In genomic region chr10:117103854-117104598, GRCm38 (mm10) we compare ENCODE assay signal across 16 mouse cellular contexts. TPM values are rescaled to one million over a fixed set of nuclear protein-coding genes. Genes with fewer than 3 reads are reported as not detected.
A peak's percentile ranks its signal among the peaks of the same experiment; 100 is the strongest.
DNase-seq lines count a peak whose midpoint lies in the region; ATAC-seq lines count a peak whose summit lies in the region.
"Had no signal": no experiment of that assay in that cellular context is flagged by ENCODE, and none has a peak within 500 bp of the region (broad histone marks: within the 10 kb centered on the region; RNA-seq: fewer than 3 reads in every experiment).

No protein-coding gene starts in this region.

- H3K27ac ChIP-seq in heart, embryonic 10.5 days = peak overlapping the region; percentile 77; the same call in 1 of the 2 replicates
- peak overlapping the region; percentile 94 for H3K27ac ChIP-seq in liver, embryonic 13.5 days

- H3K9ac ChIP-seq in liver, embryonic 13.5 days = peak overlapping the region; percentile 65
- H3K9ac ChIP-seq: midbrain, embryonic 15.5 days had no signal

- H3K27me3 ChIP-seq in heart, embryonic 10.5 days (ENCODE audit: insufficient read depth, poor library complexity, severe bottlenecking) = no peaks in the 10 kb centered on the region
- no peaks in the 10 kb centered on the region for H3K27me3 ChIP-seq in liver, embryonic 13.5 days
- H3K27me3 ChIP-seq: midbrain, embryonic 15.5 days had no signal

- no peak for DNase-seq in heart, embryonic 10.5 days (ENCODE audit: low spot score)
- no peak for DNase-seq in heart, adult 18-20 months
- DNase-seq in thymus, postnatal 0 days (ENCODE audit: low spot score) = peak; percentile 13
- no peak for DNase-seq in thymus, adult 18-20 months
- peak; percentile 55 for DNase-seq in liver, embryonic 13.5 days
- DNase-seq in cerebellum, adult 9-11 months = no peak
- DNase-seq in adrenal gland, adult 2 months = no peak
- DNase-seq: right cerebral cortex, adult 18-20 months had no signal

- no peaks in the 10 kb centered on the region for H3K36me3 ChIP-seq in heart, embryonic 10.5 days
- 0 out of 2 replicates have a peak, but pooled peaks cover 7% of the 10 kb centered on the region for H3K36me3 ChIP-seq in liver, embryonic 13.5 days
- H3K36me3 ChIP-seq: midbrain, embryonic 15.5 days had no signal

- H3K9me3 ChIP-seq in heart, embryonic 10.5 days = no peaks in the 10 kb centered on the region
- H3K9me3 ChIP-seq in liver, embryonic 13.5 days (replicated peaks) = no peaks in the 10 kb centered on the region
- H3K9me3 ChIP-seq: midbrain, embryonic 15.5 days had no signal

- H3K4me3 ChIP-seq in heart, embryonic 10.5 days = no peak overlapping the region
- no peak overlapping the region for H3K4me3 ChIP-seq in liver, embryonic 13.5 days (replicated peaks)
- H3K4me3 ChIP-seq: midbrain, embryonic 15.5 days had no signal

- peak; percentile 63 for ATAC-seq in liver, embryonic 13.5 days (ENCODE audit: low read depth)
- ATAC-seq in frontal cortex, adult (ENCODE audit: low TSS enrichment) = no peak
- ATAC-seq: midbrain, embryonic 15.5 days had no signal

- peaks cover 50% of the 10 kb centered on the region for H3K4me1 ChIP-seq in heart, embryonic 10.5 days
- H3K4me1 ChIP-seq in liver, embryonic 13.5 days (replicated peaks) = peaks cover 88% of the 10 kb centered on the region

- H3K4me2 ChIP-seq in liver, embryonic 13.5 days = peak overlapping the region; percentile 47
- H3K4me2 ChIP-seq: midbrain, embryonic 15.5 days had no signal

RNA-seq across cellular contexts. Expression of gene Cct2, which starts 40.4 kb away (rescaled TPM):
- polyA plus RNA-seq in heart, embryonic 10.5 days (2016; fragmentation: Nextera tagmentation; extraction: Ambion mirVana) = 220 and 292 TPM in 2 replicates
- 100 to 1,000 TPM; 130 to 135 TPM for total RNA-seq in heart, adult 18-20 months (2021)
- polyA plus RNA-seq in thymus, postnatal 0 days (2015; fragmentation: Nextera tagmentation; extraction: Ambion mirVana) = 263 and 270 TPM in 2 replicates
- 220 and 240 TPM in 2 replicates for polyA plus RNA-seq in liver, embryonic 13.5 days (2015; fragmentation: Nextera tagmentation; extraction: Ambion mirVana)
- 100 to 1,000 TPM; 217 to 230 TPM for total RNA-seq in adrenal gland, adult 2 months (2021)
- 17.6 and 21.5 TPM in 2 replicates for polyA plus RNA-seq in adrenal gland, adult 2 months (2012; rRNA removed)

RNA-seq across cellular contexts. Expression of gene Frs2, which starts 44.3 kb away (rescaled TPM):
- polyA plus RNA-seq in heart, embryonic 10.5 days (2016; fragmentation: Nextera tagmentation; extraction: Ambion mirVana) = 20.0 and 23.0 TPM in 2 replicates
- total RNA-seq in heart, adult 18-20 months (2021) = 10 to 100 TPM; 15.3 to 16.4 TPM
- polyA plus RNA-seq in thymus, postnatal 0 days (2015; fragmentation: Nextera tagmentation; extraction: Ambion mirVana) = 13.1 and 14.6 TPM in 2 replicates
- 8.1 and 11.7 TPM in 2 replicates for polyA plus RNA-seq in liver, embryonic 13.5 days (2015; fragmentation: Nextera tagmentation; extraction: Ambion mirVana)
- total RNA-seq in adrenal gland, adult 2 months (2021) = 10 to 100 TPM; 21.4 to 28.1 TPM
- 4.6 and 5.6 TPM in 2 replicates for polyA plus RNA-seq in adrenal gland, adult 2 months (2012; rRNA removed)

RNA-seq across cellular contexts. Expression of gene Lrrc10, which starts 58.9 kb away (rescaled TPM):
- polyA plus RNA-seq in heart, embryonic 10.5 days (2016; fragmentation: Nextera tagmentation; extraction: Ambion mirVana) = 26.7 and 49.9 TPM in 2 replicates
- 100 to 1,000 TPM; 231 to 321 TPM for total RNA-seq in heart, adult 18-20 months (2021)
- not detected in 2 replicates for polyA plus RNA-seq in thymus, postnatal 0 days (2015; fragmentation: Nextera tagmentation; extraction: Ambion mirVana)
- polyA plus RNA-seq in liver, embryonic 13.5 days (2015; fragmentation: Nextera tagmentation; extraction: Ambion mirVana) = 0.10 TPM in 1 of 2 replicates, not detected in the other
- not detected for total RNA-seq in adrenal gland, adult 2 months (2021)
- polyA plus RNA-seq in adrenal gland, adult 2 months (2012; rRNA removed) = not detected in 2 replicates
- total RNA-seq: common myeloid progenitor, adult 5-6 weeks; hematopoietic stem cell, adult 5-6 weeks; left cerebral cortex, postnatal 25 days; MEL had no signal
- polyA plus RNA-seq: kidney, embryonic 14.5 days; midbrain, embryonic 15.5 days; neural tube, embryonic 14.5 days had no signal

Comparison
In these comparisons a context has a peak if more than half of its experiments do, and no peak if none do; other contexts are left out.
1. DNase-seq: peak in thymus, postnatal 0 days (single experiment) and liver, embryonic 13.5 days (single experiment); none in heart, embryonic 10.5 days (single experiment), heart, adult 18-20 months (0 of 2), thymus, adult 18-20 months (0 of 2), cerebellum, adult 9-11 months (single experiment) and adrenal gland, adult 2 months (single experiment).
2. RNA of gene Lrrc10, which starts 58.9 kb away (polyA plus RNA-seq): 26.7 to 49.9 TPM in heart, embryonic 10.5 days; not detected in thymus, postnatal 0 days, 0.10 TPM in liver, embryonic 13.5 days and not detected in adrenal gland, adult 2 months; every median in the first group is over 10 times any median in the second.